Mouse (Mus musculus): ENCODE results near the gene Sacm1l. TPM values are rescaled to one million over a fixed set of nuclear protein-coding genes. Genes with fewer than 3 reads are reported as not detected.

Sacm1l gene
- polyA plus RNA-seq, 1 experiment from 2014 or later: 56.3 TPM

DNA sequence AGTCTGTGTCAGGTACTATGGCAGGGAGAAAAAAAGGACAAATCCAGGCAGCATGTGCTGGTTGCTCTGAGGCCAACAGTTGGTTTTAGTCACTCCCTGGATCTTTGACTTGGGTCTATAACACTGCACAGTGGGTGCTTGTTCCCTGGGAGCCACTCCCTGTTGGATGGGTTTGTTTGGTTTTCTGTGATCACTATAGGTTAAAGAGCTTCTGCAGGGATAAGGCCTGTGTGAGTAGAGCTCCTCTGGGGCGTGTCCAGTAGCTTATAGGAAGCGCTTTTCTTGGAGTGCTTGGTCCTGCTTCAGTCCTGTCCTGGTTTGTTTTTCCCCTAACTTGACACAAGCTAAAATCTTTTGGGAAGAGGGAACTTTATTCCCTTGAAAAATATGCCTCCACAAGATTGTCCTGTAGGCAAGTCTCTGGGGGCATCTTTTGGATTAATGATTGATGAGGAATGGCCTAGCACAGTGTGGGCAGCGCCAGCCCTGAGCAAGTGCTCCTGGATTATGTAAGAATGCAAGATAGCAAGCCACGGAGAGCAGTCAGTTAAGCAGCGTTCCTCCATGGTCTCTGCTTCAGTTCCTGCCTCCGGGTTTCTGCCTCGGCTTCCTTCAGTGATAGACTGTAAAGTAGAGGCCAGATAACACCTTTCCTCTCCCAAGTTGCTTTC is 59.8 kb downstream of the Sacm1l start:
- WGBS: 68% methylated on average over 7 of the region's 7 CpGs
- H3K27ac ChIP-seq (ENCODE audit: low read depth, low read length): no peak overlapping the region
- peaks cover 33% of the 10 kb centered on the region for H3K36me3 ChIP-seq (ENCODE audit: control insufficient read depth, insufficient read depth, low read length)
- no peaks in the 10 kb centered on the region for H3K4me1 ChIP-seq (ENCODE audit: control insufficient read depth, insufficient read depth, low read length)
- no peak overlapping the region for H3K9ac ChIP-seq (ENCODE audit: low read depth, low read length)
- no peak overlapping the region for H3K4me3 ChIP-seq (ENCODE audit: low read length)
- H3K9me3 ChIP-seq (ENCODE audit: control insufficient read depth, low read length): no peaks in the 10 kb centered on the region
- no peak overlapping the region for H3K4me2 ChIP-seq (replicated peaks; ENCODE audit: low read depth, low read length)
- peak; percentile 52; the same call in 1 of the 2 replicates for ATAC-seq (ENCODE audit: low FRiP score, low TSS enrichment)
- no peaks in the 10 kb centered on the region for H3K27me3 ChIP-seq (ENCODE audit: control insufficient read depth, insufficient read depth, low read length)

- H3K4me3 ChIP-seq (ENCODE audit: low read length): no peak overlapping the region
- H3K4me2 ChIP-seq (replicated peaks; ENCODE audit: low read depth, low read length): no peak overlapping the region
- H3K27ac ChIP-seq (ENCODE audit: low read depth, low read length): no peak overlapping the region
- H3K4me1 ChIP-seq (ENCODE audit: control insufficient read depth, insufficient read depth, low read length): no peaks in the 10 kb centered on the region
- 86% methylated on average over 4 of the region's 4 CpGs for WGBS
- H3K27me3 ChIP-seq (ENCODE audit: control insufficient read depth, insufficient read depth, low read length): no peaks in the 10 kb centered on the region
- ATAC-seq (ENCODE audit: low FRiP score, low TSS enrichment): no peak
- no peak overlapping the region for H3K9ac ChIP-seq (ENCODE audit: low read depth, low read length)
- no peaks in the 10 kb centered on the region for H3K9me3 ChIP-seq (ENCODE audit: control insufficient read depth, low read length)
- 0 out of 2 replicates have a peak, but pooled peaks cover 4% of the 10 kb centered on the region for H3K36me3 ChIP-seq (ENCODE audit: control insufficient read depth, insufficient read depth, low read length)
Observed at GRCm38 (mm10) chr9:123595194-123595593, 65.6 kb downstream of the Sacm1l start.

DNA sequence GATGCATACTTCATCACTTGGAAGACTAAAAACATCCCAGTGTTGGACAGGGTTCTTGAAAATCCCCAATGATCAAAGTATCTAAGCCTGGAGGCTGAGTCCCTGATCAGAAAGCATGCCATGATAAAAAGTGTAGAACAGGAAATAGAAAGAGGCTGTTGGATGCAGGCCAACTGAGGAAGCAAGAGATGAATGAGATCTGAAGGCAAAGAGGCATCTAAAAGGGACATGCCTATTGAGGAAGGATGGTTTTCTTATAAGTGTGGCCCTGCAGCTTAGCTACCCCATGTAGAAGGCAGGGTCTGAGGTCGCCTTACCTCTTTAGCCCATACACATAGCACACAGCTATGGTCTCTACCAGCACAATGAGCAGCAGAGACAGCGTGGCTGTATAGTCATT is 67.4 kb downstream of the Sacm1l start:
- Histone ChIP-seq H3K27ac (ENCODE audit: low read depth, low read length) (no peak overlapping the region), H3K4me2 (replicated peaks; ENCODE audit: low read depth, low read length) (no peak overlapping the region), H3K4me3 (ENCODE audit: low read length) (no peak overlapping the region), H3K9me3 (ENCODE audit: control insufficient read depth, low read length) (no peaks in the 10 kb centered on the region), H3K36me3 (ENCODE audit: control insufficient read depth, insufficient read depth, low read length) (no peaks in the 10 kb centered on the region), H3K9ac (ENCODE audit: low read depth, low read length) (no peak overlapping the region), H3K4me1 (ENCODE audit: control insufficient read depth, insufficient read depth, low read length) (no peaks in the 10 kb centered on the region), H3K27me3 (ENCODE audit: control insufficient read depth, insufficient read depth, low read length) (no peaks in the 10 kb centered on the region)
- WGBS: 89% methylated on average over 2 of the region's 2 CpGs
- no peak for ATAC-seq (ENCODE audit: low FRiP score, low TSS enrichment)

- Histone ChIP-seq H3K27me3 (ENCODE audit: control insufficient read depth, insufficient read depth, low read length) (no peaks in the 10 kb centered on the region), H3K4me3 (ENCODE audit: low read length) (no peak overlapping the region), H3K4me1 (ENCODE audit: control insufficient read depth, insufficient read depth, low read length) (no peaks in the 10 kb centered on the region), H3K36me3 (ENCODE audit: control insufficient read depth, insufficient read depth, low read length) (no peaks in the 10 kb centered on the region), H3K27ac (ENCODE audit: low read depth, low read length) (no peak overlapping the region), H3K4me2 (replicated peaks; ENCODE audit: low read depth, low read length) (no peak overlapping the region), H3K9me3 (ENCODE audit: control insufficient read depth, low read length) (no peaks in the 10 kb centered on the region), H3K9ac (ENCODE audit: low read depth, low read length) (no peak overlapping the region)
- ATAC-seq (ENCODE audit: low FRiP score, low TSS enrichment): no peak
- 92% methylated on average over 2 of the region's 2 CpGs for WGBS
Observed at GRCm38 (mm10) chr9:123597376-123597775, 67.8 kb downstream of the Sacm1l start.

- ATAC-seq (ENCODE audit: low FRiP score, low TSS enrichment): no peak
- H3K27me3 ChIP-seq (ENCODE audit: control insufficient read depth, insufficient read depth, low read length): no peaks in the 10 kb centered on the region
- H3K36me3 ChIP-seq (ENCODE audit: control insufficient read depth, insufficient read depth, low read length): no peaks in the 10 kb centered on the region
- no peaks in the 10 kb centered on the region for H3K9me3 ChIP-seq (ENCODE audit: control insufficient read depth, low read length)
- H3K4me1 ChIP-seq (ENCODE audit: control insufficient read depth, insufficient read depth, low read length): no peaks in the 10 kb centered on the region
- H3K9ac ChIP-seq (ENCODE audit: low read depth, low read length): no peak overlapping the region
- H3K4me3 ChIP-seq (ENCODE audit: low read length): no peak overlapping the region
- 85% methylated on average over 1 of the region's 1 CpGs for WGBS
- H3K27ac ChIP-seq (ENCODE audit: low read depth, low read length): no peak overlapping the region
- H3K4me2 ChIP-seq (replicated peaks; ENCODE audit: low read depth, low read length): no peak overlapping the region
Observed at GRCm38 (mm10) chr9:123601529-123601928, 72.0 kb downstream of the Sacm1l start.

DNA sequence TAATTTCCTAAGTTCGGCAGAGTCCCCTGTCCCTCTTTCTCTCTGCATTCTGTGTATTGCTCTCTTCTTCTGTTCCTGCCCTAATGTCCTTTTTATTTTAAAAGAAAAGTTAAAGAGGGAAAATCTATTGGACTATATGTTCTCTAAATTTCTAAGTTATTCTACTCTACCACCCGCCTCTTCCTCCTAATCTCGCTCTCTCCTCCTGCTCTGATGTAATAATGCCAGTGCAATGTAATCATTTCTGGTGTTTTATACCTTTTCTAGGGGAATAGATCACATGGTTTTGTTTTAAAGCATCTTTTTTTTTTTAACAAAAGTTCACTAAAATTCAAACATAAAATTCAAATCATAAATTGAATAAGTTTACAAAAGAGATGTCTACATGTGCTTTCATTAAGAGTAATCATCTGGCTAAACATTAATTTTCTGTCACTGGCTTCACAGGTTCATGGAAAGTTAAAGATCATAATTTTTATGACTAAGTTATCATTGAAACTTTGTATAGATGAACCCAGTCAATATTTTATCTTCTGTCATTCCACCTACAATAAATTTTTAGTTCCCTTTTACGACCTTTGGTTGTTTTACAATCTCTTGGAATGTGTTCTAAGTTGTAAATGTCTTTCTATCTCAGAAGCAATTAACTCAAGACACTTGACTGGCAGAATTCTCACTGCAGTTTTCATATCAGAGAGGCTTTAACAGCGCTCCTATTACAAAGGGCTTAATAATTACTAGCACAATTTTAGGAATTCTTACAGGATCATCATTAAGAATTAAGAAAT is 90.9 kb downstream of the Sacm1l start:
- Histone ChIP-seq H3K4me2 (replicated peaks; ENCODE audit: low read depth, low read length) (no peak overlapping the region), H3K4me3 (ENCODE audit: low read length) (no peak overlapping the region), H3K4me1 (ENCODE audit: control insufficient read depth, insufficient read depth, low read length) (no peaks in the 10 kb centered on the region), H3K9me3 (ENCODE audit: control insufficient read depth, low read length) (no peaks in the 10 kb centered on the region), H3K27ac (ENCODE audit: low read depth, low read length) (no peak overlapping the region), H3K36me3 (ENCODE audit: control insufficient read depth, insufficient read depth, low read length) (no peaks in the 10 kb centered on the region), H3K27me3 (ENCODE audit: control insufficient read depth, insufficient read depth, low read length) (no peaks in the 10 kb centered on the region), H3K9ac (ENCODE audit: low read depth, low read length) (no peak overlapping the region)
- 72% methylated on average over 5 of the region's 5 CpGs for WGBS
- no peak for ATAC-seq (ENCODE audit: low FRiP score, low TSS enrichment)

DNA sequence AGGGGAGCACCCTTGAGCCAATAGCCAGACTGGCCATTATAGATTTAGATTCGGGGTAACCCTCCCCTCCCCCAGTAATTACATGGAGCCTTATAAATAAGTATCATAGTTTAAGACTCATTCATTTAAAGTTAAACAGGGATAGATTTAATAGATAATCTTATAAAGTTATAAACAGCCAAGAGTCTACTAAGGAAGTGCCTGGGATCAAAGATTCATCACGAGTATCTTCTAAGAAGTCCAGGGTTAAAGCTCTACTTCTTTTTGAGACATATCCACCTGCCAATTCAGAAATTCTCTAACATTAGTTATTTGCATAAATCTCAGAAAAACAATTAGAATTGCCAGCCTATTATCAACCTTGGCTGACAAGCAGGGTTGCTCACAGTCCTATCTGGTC is 95.2 kb downstream of the Sacm1l start:
- H3K4me3 ChIP-seq (ENCODE audit: low read length): no peak overlapping the region
- H3K4me2 ChIP-seq (replicated peaks; ENCODE audit: low read depth, low read length): no peak overlapping the region
- WGBS: 85% methylated on average over 2 of the region's 2 CpGs
- no peaks in the 10 kb centered on the region for H3K36me3 ChIP-seq (ENCODE audit: control insufficient read depth, insufficient read depth, low read length)
- H3K27me3 ChIP-seq (ENCODE audit: control insufficient read depth, insufficient read depth, low read length): no peaks in the 10 kb centered on the region
- H3K9me3 ChIP-seq (ENCODE audit: control insufficient read depth, low read length): no peaks in the 10 kb centered on the region
- no peak overlapping the region for H3K27ac ChIP-seq (ENCODE audit: low read depth, low read length)
- H3K4me1 ChIP-seq (ENCODE audit: control insufficient read depth, insufficient read depth, low read length): no peaks in the 10 kb centered on the region
- no peak overlapping the region for H3K9ac ChIP-seq (ENCODE audit: low read depth, low read length)
- ATAC-seq (ENCODE audit: low FRiP score, low TSS enrichment): no peak

- H3K4me3 ChIP-seq (ENCODE audit: low read length): no peak overlapping the region
- no peaks in the 10 kb centered on the region for H3K9me3 ChIP-seq (ENCODE audit: control insufficient read depth, low read length)
- no peaks in the 10 kb centered on the region for H3K36me3 ChIP-seq (ENCODE audit: control insufficient read depth, insufficient read depth, low read length)
- H3K9ac ChIP-seq (ENCODE audit: low read depth, low read length): no peak overlapping the region
- H3K4me1 ChIP-seq (ENCODE audit: control insufficient read depth, insufficient read depth, low read length): no peaks in the 10 kb centered on the region
- no peak overlapping the region for H3K27ac ChIP-seq (ENCODE audit: low read depth, low read length)
- ATAC-seq (ENCODE audit: low FRiP score, low TSS enrichment): no peak
- H3K4me2 ChIP-seq (replicated peaks; ENCODE audit: low read depth, low read length): no peak overlapping the region
- H3K27me3 ChIP-seq (ENCODE audit: control insufficient read depth, insufficient read depth, low read length): no peaks in the 10 kb centered on the region
- 98% methylated on average over 11 of the region's 11 CpGs for WGBS
Observed at GRCm38 (mm10) chr9:123625821-123626220, 96.3 kb downstream of the Sacm1l start.

DNA sequence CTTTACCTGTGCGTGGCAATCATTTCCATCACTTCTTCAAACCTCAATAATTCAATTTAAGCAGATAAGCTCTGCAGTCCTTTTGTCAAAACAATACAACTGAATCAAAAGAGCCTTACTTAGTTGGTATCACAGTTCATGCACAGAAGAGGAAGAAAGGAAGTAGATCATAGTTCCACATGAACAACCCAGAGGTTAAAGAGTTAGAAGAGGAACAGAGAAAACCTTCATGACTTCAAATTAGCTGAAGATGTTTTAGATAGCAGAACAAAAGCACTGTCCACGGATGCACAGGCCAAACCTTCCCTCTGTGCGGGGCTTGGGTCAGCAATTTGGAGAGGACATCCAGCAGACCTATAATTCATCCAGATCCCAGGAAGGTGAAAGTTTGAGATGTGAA is 102.1 kb downstream of the Sacm1l start:
- Histone ChIP-seq H3K36me3 (ENCODE audit: control insufficient read depth, insufficient read depth, low read length) (no peaks in the 10 kb centered on the region), H3K4me3 (ENCODE audit: low read length) (no peak overlapping the region), H3K27me3 (ENCODE audit: control insufficient read depth, insufficient read depth, low read length) (no peaks in the 10 kb centered on the region), H3K9ac (ENCODE audit: low read depth, low read length) (no peak overlapping the region), H3K27ac (ENCODE audit: low read depth, low read length) (no peak overlapping the region), H3K4me2 (replicated peaks; ENCODE audit: low read depth, low read length) (no peak overlapping the region), H3K9me3 (ENCODE audit: control insufficient read depth, low read length) (no peaks in the 10 kb centered on the region), H3K4me1 (ENCODE audit: control insufficient read depth, insufficient read depth, low read length) (no peaks in the 10 kb centered on the region)
- WGBS: 75% methylated on average over 3 of the region's 3 CpGs
- ATAC-seq (ENCODE audit: low FRiP score, low TSS enrichment): no peak

All from kidney, embryonic 14.5 days (tissue).